Mouse (Mus musculus) midbrain, embryonic 13.5 days (tissue): ENCODE measurements around the gene Uba5. TPM values are rescaled to one million over a fixed set of nuclear protein-coding genes. Genes with fewer than 3 reads are reported as not detected.

Experiments
- ATAC-seq: fragments of 200-750 bp; cut with Nextera tagmentation; 2 replicates; pipeline ENCODE4 v1.8.0; 2017; ENCODE audit warnings: mild to moderate bottlenecking, moderate TSS enrichment, moderate library complexity
- H3K27ac ChIP-seq: fragments of 300-500 bp; sonication (generic); 2 replicates; pipeline ENCODE4 v1.5.1; 2015; ENCODE audit warnings: inconsistent platforms, mild to moderate bottlenecking, moderate library complexity
- H3K27me3 ChIP-seq: fragments of 300-500 bp; sonication (generic); 2 replicates; pipeline ENCODE4 v1.6.1; 2015; ENCODE audit warnings: mild to moderate bottlenecking, inconsistent platforms
- H3K36me3 ChIP-seq: fragments of 300-500 bp; sonication (generic); 2 replicates; pipeline ENCODE4 v1.6.1; 2015; ENCODE audit warnings: mild to moderate bottlenecking, inconsistent platforms
- H3K4me1 ChIP-seq: fragments of 300-500 bp; sonication (generic); replicated peaks from 2 replicates; pipeline ENCODE4 v1.6.1; 2015; ENCODE audit warnings: inconsistent platforms
- H3K4me2 ChIP-seq: fragments of 300-500 bp; sonication (generic); replicated peaks from 2 replicates; pipeline ENCODE4 v1.6.1; 2015; ENCODE audit warnings: moderate library complexity, mild to moderate bottlenecking, inconsistent platforms
- H3K4me3 ChIP-seq: fragments of 300-500 bp; sonication (generic); replicated peaks from 2 replicates; pipeline ENCODE4 v1.5.1; 2015; ENCODE audit warnings: mild to moderate bottlenecking, inconsistent platforms
- H3K9ac ChIP-seq: fragments of 300-500 bp; sonication (generic); replicated peaks from 2 replicates; pipeline ENCODE4 v1.6.1; 2015; ENCODE audit warnings: mild to moderate bottlenecking, inconsistent platforms
- H3K9me3 ChIP-seq: fragments of 300-500 bp; sonication (generic); 2 replicates; pipeline ENCODE4 v1.6.1; 2016; ENCODE audit warnings: mild to moderate bottlenecking, inconsistent platforms
- WGBS: fragments of 180-500 bp; shearing (Covaris S2); methylation state at CpG from one replicate; pipeline ENCODE4 v1.1.7; 2015; 5-methylcytosine and 5-hydroxymethylcytosine counted together
- polyA plus RNA-seq: library from polyadenylated mRNA; unstranded; fragments of >200 nt; fragmentation: Nextera tagmentation; extraction: Ambion mirVana; gene quantifications from 2 replicates; pipeline ENCODE4 v1.2.1, GENCODE M21; 2015

Gene Uba5
- 65.5 and 66.0 TPM in 2 replicates for polyA plus RNA-seq

DNA sequence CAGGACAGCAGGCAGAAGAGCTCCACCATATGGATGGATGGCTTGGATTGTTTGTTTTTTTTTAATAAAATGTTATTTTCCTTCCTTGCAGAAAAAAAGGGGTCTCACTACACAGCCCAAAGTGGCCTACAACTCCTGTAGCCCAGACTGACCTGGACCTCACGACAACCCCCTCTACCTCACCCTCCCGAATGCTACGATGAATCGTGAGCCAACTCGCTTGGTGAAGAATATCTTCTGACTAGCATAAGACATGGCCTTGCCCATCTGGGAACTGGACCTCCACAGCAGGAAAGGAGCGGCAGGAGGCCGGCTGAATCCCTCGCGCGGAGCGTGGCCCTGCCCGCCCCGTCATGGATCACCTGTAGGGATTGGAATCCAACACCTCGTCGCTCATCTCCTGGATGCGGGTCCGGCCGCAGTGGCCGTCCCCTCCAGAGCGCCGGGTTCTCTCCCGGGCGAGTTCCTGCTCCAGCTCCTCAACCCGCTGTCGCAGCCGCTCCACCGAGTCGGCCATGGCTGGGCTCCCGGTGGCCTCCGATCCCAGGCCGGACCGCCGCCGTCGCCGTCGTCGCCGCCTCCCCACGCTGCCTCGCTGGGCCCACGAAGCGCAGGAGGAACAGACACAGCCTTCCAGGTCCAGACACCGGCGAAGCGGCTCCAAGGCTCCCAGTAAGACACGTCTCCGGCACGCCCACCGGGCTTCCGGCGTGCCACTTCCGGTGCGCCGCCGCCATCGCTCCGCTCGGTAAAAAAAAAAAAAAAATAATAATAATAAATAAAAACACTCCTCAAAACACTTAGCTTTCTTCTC lies at the start of gene Uba5:
Uba5 (minus strand) TSS at position 705 of the 814 bp plus-strand sequence.
- Histone ChIP-seq H3K4me2 (peak within 1 kb of the TSS; percentile 94), H3K27me3 (no peaks in the 10 kb centered on the region), H3K27ac (peak within 1 kb of the TSS; percentile 74), H3K36me3 (peaks cover 18% of the 10 kb centered on the region), H3K4me1 (peaks cover 24% of the 10 kb centered on the region), H3K9me3 (no peaks in the 10 kb centered on the region), H3K4me3 (peak within 1 kb of the TSS; percentile 94), H3K9ac (peak within 1 kb of the TSS; percentile 94)
- peak; percentile 84 for ATAC-seq
- under 1% methylated on average over 59 of the region's 59 CpGs for WGBS

GRCm38 (mm10) chr9:104109151-104109550 lies 46.2 kb upstream of the Uba5 start:
- 98% methylated on average over 5 of the region's 5 CpGs for WGBS
- Histone ChIP-seq H3K4me2 (no peak overlapping the region), H3K9me3 (peaks cover 7% of the 10 kb centered on the region), H3K4me1 (no peaks in the 10 kb centered on the region), H3K9ac (no peak overlapping the region), H3K36me3 (no peaks in the 10 kb centered on the region), H3K4me3 (no peak overlapping the region), H3K27ac (no peak overlapping the region), H3K27me3 (no peaks in the 10 kb centered on the region)
- no peak for ATAC-seq

- WGBS = 59% methylated on average over 2 of the region's 2 CpGs
- no peaks in the 10 kb centered on the region for H3K27me3 ChIP-seq
- H3K4me3 ChIP-seq = no peak overlapping the region
- no peak for ATAC-seq
- H3K9me3 ChIP-seq = peaks cover 7% of the 10 kb centered on the region
- H3K4me1 ChIP-seq = no peaks in the 10 kb centered on the region
- H3K4me2 ChIP-seq = no peak overlapping the region
- H3K9ac ChIP-seq = no peak overlapping the region
- H3K27ac ChIP-seq = no peak overlapping the region
- H3K36me3 ChIP-seq = no peaks in the 10 kb centered on the region
Measured at GRCm38 (mm10) chr9:104108571-104109143, 45.7 kb upstream of the Uba5 start.

GRCm38 (mm10) chr9:104107482-104107881 lies 44.5 kb upstream of the Uba5 start:
- peaks cover 7% of the 10 kb centered on the region for H3K9me3 ChIP-seq
- H3K4me3 ChIP-seq = no peak overlapping the region
- H3K36me3 ChIP-seq = no peaks in the 10 kb centered on the region
- ATAC-seq = no peak
- H3K4me2 ChIP-seq = no peak overlapping the region
- H3K27me3 ChIP-seq = no peaks in the 10 kb centered on the region
- WGBS = 81% methylated on average over 6 of the region's 6 CpGs
- H3K4me1 ChIP-seq = no peaks in the 10 kb centered on the region
- H3K27ac ChIP-seq = no peak overlapping the region
- no peak overlapping the region for H3K9ac ChIP-seq

DNA sequence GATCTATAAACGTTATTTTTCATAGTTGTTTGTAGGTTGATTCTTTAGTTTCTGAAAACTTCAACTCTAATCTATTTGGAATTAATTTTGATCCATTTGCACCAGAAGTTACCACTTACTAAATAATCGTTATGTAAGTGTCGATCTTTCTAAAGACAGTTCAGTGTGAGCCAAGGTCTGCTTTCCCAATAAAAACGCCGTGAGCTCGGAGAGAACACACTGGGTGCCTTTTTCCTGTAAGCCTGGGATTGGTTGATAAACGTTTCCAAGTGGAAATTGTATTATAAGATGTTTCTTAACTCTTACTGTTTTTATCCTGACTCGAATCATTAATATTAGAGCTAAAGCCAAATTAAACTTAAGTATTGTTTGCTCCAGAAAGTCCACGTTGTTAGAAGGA lies 44.0 kb upstream of the Uba5 start:
- Histone ChIP-seq H3K4me1 (no peaks in the 10 kb centered on the region), H3K27me3 (no peaks in the 10 kb centered on the region), H3K9me3 (peaks cover 4% of the 10 kb centered on the region), H3K4me3 (no peak overlapping the region), H3K36me3 (no peaks in the 10 kb centered on the region), H3K4me2 (no peak overlapping the region), H3K27ac (no peak overlapping the region), H3K9ac (no peak overlapping the region)
- 85% methylated on average over 9 of the region's 9 CpGs for WGBS
- ATAC-seq = no peak

- H3K9me3 ChIP-seq = no peaks in the 10 kb centered on the region
- no peaks in the 10 kb centered on the region for H3K27me3 ChIP-seq
- H3K9ac ChIP-seq = no peak overlapping the region
- no peaks in the 10 kb centered on the region for H3K36me3 ChIP-seq
- 88% methylated on average over 2 of the region's 2 CpGs for WGBS
- H3K27ac ChIP-seq = no peak overlapping the region
- no peak overlapping the region for H3K4me3 ChIP-seq
- ATAC-seq = no peak
- no peaks in the 10 kb centered on the region for H3K4me1 ChIP-seq
- H3K4me2 ChIP-seq = no peak overlapping the region
Measured at GRCm38 (mm10) chr9:104104986-104105385, 42.1 kb upstream of the Uba5 start.

- Histone ChIP-seq H3K4me3 (no peak overlapping the region), H3K9ac (no peak overlapping the region), H3K36me3 (no peaks in the 10 kb centered on the region), H3K4me2 (no peak overlapping the region), H3K9me3 (no peaks in the 10 kb centered on the region), H3K27me3 (no peaks in the 10 kb centered on the region), H3K4me1 (no peaks in the 10 kb centered on the region), H3K27ac (no peak overlapping the region)
- WGBS = 29% methylated on average over 2 of the region's 2 CpGs
- no peak for ATAC-seq
Measured at GRCm38 (mm10) chr9:104102901-104103300, 40.0 kb upstream of the Uba5 start.

GRCm38 (mm10) chr9:104102301-104102700 lies 39.4 kb upstream of the Uba5 start:
- Histone ChIP-seq H3K9ac (no peak overlapping the region), H3K4me2 (no peak overlapping the region), H3K9me3 (no peaks in the 10 kb centered on the region), H3K36me3 (no peaks in the 10 kb centered on the region), H3K4me1 (no peaks in the 10 kb centered on the region), H3K4me3 (no peak overlapping the region), H3K27ac (no peak overlapping the region), H3K27me3 (no peaks in the 10 kb centered on the region)
- 42% methylated on average over 6 of the region's 6 CpGs for WGBS
- ATAC-seq = no peak

GRCm38 (mm10) chr9:104101458-104101857 lies 38.5 kb upstream of the Uba5 start:
- Histone ChIP-seq H3K4me2 (no peak overlapping the region), H3K9ac (no peak overlapping the region), H3K4me3 (no peak overlapping the region), H3K4me1 (no peaks in the 10 kb centered on the region), H3K27ac (no peak overlapping the region), H3K36me3 (no peaks in the 10 kb centered on the region), H3K27me3 (no peaks in the 10 kb centered on the region), H3K9me3 (no peaks in the 10 kb centered on the region)
- ATAC-seq = no peak
- 34% methylated on average over 3 of the region's 3 CpGs for WGBS

GRCm38 (mm10) chr9:104100822-104101221 lies 37.9 kb upstream of the Uba5 start:
- Histone ChIP-seq H3K9ac (no peak overlapping the region), H3K4me3 (no peak overlapping the region), H3K4me1 (no peaks in the 10 kb centered on the region), H3K4me2 (no peak overlapping the region), H3K9me3 (no peaks in the 10 kb centered on the region), H3K36me3 (no peaks in the 10 kb centered on the region), H3K27ac (no peak overlapping the region), H3K27me3 (no peaks in the 10 kb centered on the region)
- 63% methylated on average over 7 of the region's 7 CpGs for WGBS
- ATAC-seq = no peak

DNA sequence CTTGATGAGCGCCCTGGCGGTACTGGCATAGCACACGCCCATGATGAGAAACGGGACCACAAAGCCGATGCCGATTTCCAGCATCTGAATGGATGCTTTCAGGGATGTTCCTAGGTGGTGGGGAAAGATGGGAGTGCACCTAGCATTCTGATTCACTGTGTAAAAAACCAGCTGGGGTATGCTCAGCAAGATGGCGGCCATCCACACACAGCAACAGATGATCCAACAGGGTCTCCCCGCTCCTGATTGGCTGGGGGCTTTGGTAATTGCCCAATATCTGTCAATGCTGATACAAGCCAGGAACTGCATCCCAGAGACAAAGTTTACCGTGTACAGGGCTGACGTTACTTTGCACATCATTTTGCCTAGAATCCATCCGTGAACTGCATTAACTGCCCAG lies 36.1 kb upstream of the Uba5 start:
- WGBS = 89% methylated on average over 11 of the region's 11 CpGs
- Histone ChIP-seq H3K27ac (no peak overlapping the region), H3K36me3 (0 out of 2 replicates have a peak, but pooled peaks cover 4% of the 10 kb centered on the region), H3K9me3 (no peaks in the 10 kb centered on the region), H3K27me3 (no peaks in the 10 kb centered on the region), H3K4me2 (no peak overlapping the region), H3K4me3 (no peak overlapping the region), H3K9ac (no peak overlapping the region), H3K4me1 (no peaks in the 10 kb centered on the region)
- no peak for ATAC-seq

DNA sequence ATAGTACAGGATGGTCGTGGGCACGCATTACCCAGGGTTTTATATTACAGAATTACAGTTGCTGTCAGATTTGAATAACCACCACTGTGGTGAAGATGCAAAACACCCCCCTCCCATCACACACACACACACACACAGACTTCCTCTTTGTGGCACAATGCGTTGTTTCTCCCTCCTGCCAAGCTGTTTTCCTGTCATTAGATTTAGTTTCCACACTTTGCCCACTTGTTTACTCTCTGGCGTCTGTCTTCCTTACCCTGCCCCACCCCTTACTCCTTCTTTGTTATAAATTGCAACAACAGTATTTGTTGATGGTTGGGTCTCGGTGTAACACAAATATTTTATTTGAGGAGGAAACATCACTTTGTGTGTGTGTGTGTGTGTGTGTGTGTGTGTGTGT lies 35.3 kb upstream of the Uba5 start:
- ATAC-seq = no peak
- 84% methylated on average over 5 of the region's 5 CpGs for WGBS
- no peak overlapping the region for H3K9ac ChIP-seq

More for the DNA sequence above, 35.3 kb upstream of the Uba5 start:
- Histone ChIP-seq H3K27ac (no peak overlapping the region), H3K27me3 (no peaks in the 10 kb centered on the region), H3K4me1 (no peaks in the 10 kb centered on the region), H3K36me3 (0 out of 2 replicates have a peak, but pooled peaks cover 4% of the 10 kb centered on the region), H3K4me2 (no peak overlapping the region), H3K4me3 (no peak overlapping the region), H3K9me3 (no peaks in the 10 kb centered on the region)
